Mouse (Mus musculus): ENCODE results near the gene Ubald2.
"Not testable (repeated sequence)": the region's sequence is repeated elsewhere in the genome, so short reads cannot be mapped to it uniquely, and the experiment has no call there.

Ubald2 gene

DNA sequence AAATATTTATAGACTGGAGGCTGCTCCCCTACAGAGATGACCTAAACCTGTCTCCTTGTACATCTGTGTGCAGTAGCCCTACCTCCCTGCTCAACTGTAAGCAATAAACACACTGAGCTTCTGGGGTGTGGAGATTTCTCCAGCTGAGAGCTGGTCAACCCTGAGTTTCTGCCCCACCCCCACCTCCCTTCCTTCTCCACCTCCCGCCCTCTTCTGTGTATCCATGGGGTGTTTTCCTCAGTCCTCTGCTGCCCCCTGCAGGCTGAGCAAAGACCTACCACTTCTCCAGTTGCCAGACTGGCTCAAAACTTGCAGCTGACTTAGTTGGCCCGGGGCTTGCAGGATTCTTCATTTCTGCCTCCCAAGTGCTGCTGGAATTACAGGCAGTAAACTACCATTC is 29.9 kb downstream of the Ubald2 start:
- DNase-seq (ENCODE audit: low spot score in 2 of 2), result peak; percentile 76 to 86

DNA sequence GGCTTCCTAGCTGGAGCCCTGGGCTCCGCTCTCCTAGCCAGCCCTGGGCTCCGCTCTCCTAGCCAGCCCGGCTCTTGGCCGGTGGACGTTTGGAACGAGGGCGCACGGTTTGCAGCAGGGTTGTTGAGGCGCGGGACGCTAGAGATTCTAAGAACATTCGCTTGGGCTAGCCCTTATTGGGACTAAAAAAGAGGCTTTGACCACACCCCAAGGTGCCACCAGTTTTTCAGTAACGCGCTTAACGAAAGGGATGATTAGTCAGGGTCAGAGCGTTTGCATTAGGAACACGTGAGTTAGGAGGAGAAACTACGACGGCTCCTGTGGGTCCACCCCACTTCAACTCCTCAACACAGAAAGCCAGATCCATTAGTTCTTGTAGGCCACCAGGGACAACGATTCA is 32.2 kb downstream of the Ubald2 start, which contains the start of gene Qrich2:
Gene Qrich2, minus strand, starts transcription at position 101 of the 400 bp plus-strand sequence.
- no peak for DNase-seq (ENCODE audit: low spot score in 2 of 2)

DNA sequence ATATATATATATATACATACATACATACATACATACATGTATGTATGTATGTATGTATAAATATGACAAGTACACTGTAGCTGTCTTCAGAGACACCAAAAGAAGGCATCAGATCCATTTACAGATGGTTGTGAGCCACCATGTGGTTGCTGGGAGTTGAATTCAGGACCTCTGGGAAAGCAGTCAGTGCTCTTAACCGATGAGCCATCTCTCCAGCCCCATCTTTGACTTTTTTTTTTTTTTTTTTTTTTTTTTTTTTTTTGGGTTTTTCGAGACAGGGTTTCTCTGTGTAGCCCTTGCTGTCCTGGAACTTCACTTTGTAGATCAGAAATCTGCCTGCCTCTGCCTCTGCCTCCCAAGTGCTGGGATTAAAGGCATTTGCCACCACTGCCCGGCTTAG is 34.4 kb downstream of the Ubald2 start:
- DNase-seq (ENCODE audit: low spot score in 2 of 2), result not testable (repeated sequence)

GRCm38 (mm10) chr11:116470249-116470648 is 36.4 kb downstream of the Ubald2 start:
- DNase-seq (ENCODE audit: low spot score in 2 of 2), result no peak

DNA sequence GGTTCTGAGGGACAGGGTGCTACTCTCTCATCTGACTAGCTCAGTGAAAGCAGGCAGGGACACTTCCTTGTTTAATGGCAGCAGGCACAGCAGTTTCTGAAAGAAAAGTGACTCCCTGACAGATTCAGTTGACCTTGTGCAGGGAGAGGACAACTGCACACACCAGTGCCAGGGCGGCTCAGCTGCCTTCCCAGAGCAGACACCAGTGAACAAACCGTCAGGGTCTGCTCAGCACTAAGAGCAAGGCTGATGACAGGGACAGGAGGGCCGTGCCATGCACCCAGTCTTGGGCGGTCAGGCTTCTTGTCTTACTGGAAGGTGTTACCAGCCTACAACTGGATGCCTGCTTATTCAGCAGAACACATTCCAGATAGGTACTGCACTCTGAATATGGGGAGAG is 37.0 kb downstream of the Ubald2 start:
- DNase-seq (ENCODE audit: low spot score in 2 of 2), result no peak

- DNase-seq (ENCODE audit: low spot score in 2 of 2), result no peak
Observed at GRCm38 (mm10) chr11:116472275-116472674, 38.4 kb downstream of the Ubald2 start.

- DNase-seq (ENCODE audit: low spot score in 2 of 2), result peak; percentile 55 to 56
Observed at GRCm38 (mm10) chr11:116476041-116476440, 42.1 kb downstream of the Ubald2 start.

DNA sequence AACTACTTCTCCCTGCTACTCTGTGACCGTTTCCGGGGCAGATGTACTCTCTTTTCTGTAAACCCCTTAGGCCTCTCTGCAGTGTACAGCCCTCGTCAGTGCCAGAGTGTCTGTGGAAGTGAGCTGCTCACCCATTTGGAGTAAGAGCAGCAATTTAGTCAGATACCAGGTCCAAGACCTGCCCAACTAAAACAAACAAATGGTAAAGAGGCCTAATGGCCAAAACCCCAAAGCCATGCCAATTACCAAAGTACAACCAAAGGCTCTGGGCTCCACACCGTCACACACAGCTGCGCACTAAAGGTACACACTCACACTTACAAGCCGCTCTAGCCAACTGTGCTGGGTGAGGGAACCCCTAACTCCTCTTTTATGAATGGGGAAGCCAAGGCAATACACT is 42.8 kb downstream of the Ubald2 start:
- no peak for DNase-seq (ENCODE audit: low spot score in 2 of 2)

- DNase-seq (ENCODE audit: low spot score in 2 of 2), result peak in 1 of 2 experiments; percentile 40
Observed at GRCm38 (mm10) chr11:116477160-116477759, 43.4 kb downstream of the Ubald2 start.

DNA sequence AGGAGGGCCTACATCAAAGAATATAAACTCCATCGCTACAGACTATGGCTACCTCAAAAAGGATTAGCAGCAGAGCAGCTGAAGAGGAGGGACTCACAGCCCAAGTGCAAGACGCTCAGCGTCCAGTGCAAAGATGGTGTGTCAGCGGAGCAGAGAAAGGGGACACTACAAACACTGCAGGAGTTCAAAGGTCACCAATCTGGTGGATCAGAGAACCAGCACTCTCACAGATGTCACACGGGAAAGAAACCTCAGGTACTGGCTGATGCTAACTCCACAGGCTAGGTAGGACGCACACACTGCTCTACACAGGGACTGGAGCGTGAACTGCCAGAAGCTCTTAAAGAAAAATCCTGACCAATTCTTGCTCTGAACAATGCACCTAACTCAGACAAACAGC is 45.1 kb downstream of the Ubald2 start:
- DNase-seq (ENCODE audit: low spot score in 2 of 2), result no peak

DNA sequence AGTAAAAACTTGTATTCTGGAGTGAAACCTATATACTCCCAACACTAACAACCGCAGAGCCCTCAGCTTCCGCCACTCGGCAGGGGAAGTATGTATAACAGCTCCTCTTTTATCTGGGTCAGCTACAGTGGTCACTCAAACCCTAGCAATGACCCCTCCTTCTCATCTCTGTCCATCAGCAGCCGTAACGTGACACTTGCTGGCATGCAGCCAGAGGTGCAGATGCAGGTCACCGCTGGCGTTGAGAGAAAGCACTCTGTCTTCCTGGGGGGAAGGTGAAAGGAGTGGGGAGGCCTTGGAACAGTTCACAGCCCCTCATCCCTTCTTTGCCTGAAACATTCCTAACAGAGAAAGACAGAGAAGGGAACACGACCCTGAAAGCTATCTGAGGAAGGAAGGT is 45.9 kb downstream of the Ubald2 start:
- no peak for DNase-seq (ENCODE audit: low spot score in 2 of 2)

- DNase-seq (ENCODE audit: low spot score in 2 of 2), result no peak
Observed at GRCm38 (mm10) chr11:116480975-116481374, 47.1 kb downstream of the Ubald2 start.

- DNase-seq (ENCODE audit: low spot score in 2 of 2), result no peak
Observed at GRCm38 (mm10) chr11:116481776-116482175, 47.9 kb downstream of the Ubald2 start.

GRCm38 (mm10) chr11:116484261-116484660 is 50.4 kb downstream of the Ubald2 start:
- no peak for DNase-seq (ENCODE audit: low spot score in 2 of 2)

DNA sequence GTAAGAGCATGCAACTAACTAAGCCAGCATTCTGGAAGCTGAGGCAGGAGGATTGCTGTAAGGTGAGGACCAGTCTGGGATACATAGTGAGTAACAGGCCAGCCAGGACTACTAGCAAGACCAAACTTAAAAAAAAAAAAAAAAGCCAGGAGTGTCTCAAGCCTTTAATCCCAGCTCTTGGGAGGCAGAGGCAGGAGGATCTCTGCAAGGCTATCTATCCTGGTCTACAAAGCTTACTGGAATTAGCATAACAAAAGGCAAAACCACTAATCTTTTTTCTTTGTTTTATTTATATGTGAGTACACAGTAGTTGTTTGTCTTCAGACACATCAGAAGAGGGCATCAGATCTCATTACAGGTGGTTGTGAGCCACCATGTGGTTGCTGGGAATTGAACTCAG is 54.3 kb downstream of the Ubald2 start:
- DNase-seq (ENCODE audit: low spot score in 2 of 2), result no peak
